Mouse (Mus musculus) liver, embryonic 14.5 days (tissue): ENCODE measurements around the gene Picalm. TPM values are rescaled to one million over a fixed set of nuclear protein-coding genes. Genes with fewer than 3 reads are reported as not detected.

ENCODE experiments used
- ATAC-seq: fragments of 200-750 bp; cut with Nextera tagmentation; 2 replicates; pipeline ENCODE4 v1.8.0; 2017; ENCODE audit warnings: moderate number of reproducible peaks, mild to moderate bottlenecking, moderate library complexity; ENCODE audit not compliant: insufficient read depth
- DNase-seq, 3 experiments: peaks; one replicate each; pipeline ENCODE4 v3.0.0-alpha.2; 2012 to 2013; ENCODE audit warnings: low read depth in 3 of 3, low spot score in 3 of 3
- H3K27ac ChIP-seq: fragments of 300-500 bp; sonication (generic); 2 replicates; pipeline ENCODE4 v1.5.1; 2014; ENCODE audit warnings: moderate library complexity, mild to moderate bottlenecking, control low read depth, inconsistent platforms
- H3K27me3 ChIP-seq: fragments of 300-500 bp; sonication (generic); 2 replicates; pipeline ENCODE4 v1.6.1; 2014; ENCODE audit warnings: mild to moderate bottlenecking, low read length, moderate library complexity; ENCODE audit not compliant: control insufficient read depth, insufficient read depth
- H3K36me3 ChIP-seq: fragments of 300-500 bp; sonication (generic); replicated peaks from 2 replicates; pipeline ENCODE4 v1.6.1; 2014; ENCODE audit warnings: low read depth; ENCODE audit not compliant: control insufficient read depth, insufficient read depth
- H3K4me1 ChIP-seq, 2 experiments: fragments of 200-500 bp in 1 of 2; fragments of 300-500 bp in 1 of 2; sonication (generic) in 1 of 2; replicated peaks; 2 replicates each; pipeline ENCODE4 v1.6.1; 2012 to 2014; ENCODE audit warnings: antibody characterized with exemption in 1 of 2, inconsistent platforms in 1 of 2, low read length in 1 of 2; ENCODE audit not compliant: control insufficient read depth in 2 of 2, insufficient read depth in 2 of 2
- H3K4me2 ChIP-seq: fragments of 300-500 bp; sonication (generic); 2 replicates; pipeline ENCODE4 v1.6.1; 2014; ENCODE audit warnings: low read depth, mild to moderate bottlenecking, control low read depth, moderate library complexity
- H3K4me3 ChIP-seq, 2 experiments: fragments of 200-500 bp in 1 of 2; fragments of 300-500 bp in 1 of 2; sonication (generic) in 1 of 2; 2 replicates each; pipeline ENCODE4 v1.5.1; 2012 to 2014; ENCODE audit warnings: low read depth in 2 of 2, low read length in 2 of 2, mild to moderate bottlenecking in 2 of 2, control low read depth in 1 of 2, inconsistent platforms in 1 of 2, moderate library complexity in 1 of 2; ENCODE audit not compliant: insufficient read depth in 1 of 2
- H3K9ac ChIP-seq: fragments of 300-500 bp; sonication (generic); replicated peaks from 2 replicates; pipeline ENCODE4 v1.6.1; 2014; ENCODE audit warnings: mild to moderate bottlenecking, control low read depth, moderate library complexity
- H3K9me3 ChIP-seq: fragments of 300-500 bp; sonication (generic); 2 replicates; pipeline ENCODE4 v1.6.1; 2016; ENCODE audit warnings: low read length, mixed read lengths; ENCODE audit not compliant: control insufficient read depth
- CTCF ChIP-seq: IDR thresholded peaks from 2 replicates; pipeline ENCODE4 v1.5.1; 2016; ENCODE audit warnings: antibody characterized with exemption, low read depth, control low read depth
- EP300 ChIP-seq: IDR thresholded peaks from 2 replicates; pipeline ENCODE4 v1.6.1; 2016; ENCODE audit warnings: antibody characterized with exemption, low read depth
- WGBS: fragments of 180-500 bp; shearing (Covaris S2); extraction: QIAGEN DNeasy Blood & Tissue Kit; methylation state at CpG from one replicate; pipeline ENCODE4 v1.1.7; 2014; ENCODE audit not compliant: insufficient replicate concordance; 5-methylcytosine and 5-hydroxymethylcytosine counted together
- polyA plus RNA-seq, 2 experiments: library from polyadenylated mRNA; depleted of rRNA in 1 of 2; stranded (reverse) in 1 of 2; unstranded in 1 of 2; fragments of >200 nt; fragmentation: Nextera tagmentation in 1 of 2; extraction: Ambion mirVana in 1 of 2; gene quantifications; 2 replicates each; pipeline versions ENCODE4 v1.2.1 to v1.2.3; 2012 to 2014

Gene Picalm
- polyA plus RNA-seq, 2 experiments = 61.5 to 138 TPM

DNA sequence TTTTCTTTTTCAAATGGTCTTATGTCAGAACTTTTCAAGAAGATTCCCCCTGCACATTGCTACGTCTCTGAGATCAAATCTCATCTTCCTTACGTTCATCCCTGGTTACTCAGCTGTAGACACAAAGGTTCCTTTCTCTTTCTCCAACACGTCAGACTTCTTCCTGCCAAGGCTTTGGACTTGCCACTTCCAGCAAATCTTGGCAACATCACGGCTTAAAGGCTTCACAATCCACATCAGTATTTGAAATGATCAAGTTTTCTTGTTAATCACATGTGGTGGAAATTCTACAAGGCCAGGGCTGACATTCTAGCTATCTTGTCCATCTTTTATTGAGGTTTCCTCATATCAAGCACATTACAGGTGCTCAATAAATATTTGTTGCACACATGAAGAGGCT lies 39.0 kb upstream of the Picalm start:
- Histone ChIP-seq H3K36me3 (no peaks in the 10 kb centered on the region), H3K4me3 (no peak overlapping the region), H3K9me3 (no peaks in the 10 kb centered on the region), H3K9ac (no peak overlapping the region), H3K4me1 (peaks cover 4 to 9% of the 10 kb centered on the region in 2 experiments; a peak in 2 of 4 replicates), H3K4me2 (no peak overlapping the region), H3K27ac (no peak overlapping the region), H3K27me3 (no peaks in the 10 kb centered on the region)
- ATAC-seq = no peak
- 68% methylated on average over 4 of the region's 4 CpGs for WGBS
- DNase-seq = no peak
- no peak for TF ChIP-seq CTCF

DNA sequence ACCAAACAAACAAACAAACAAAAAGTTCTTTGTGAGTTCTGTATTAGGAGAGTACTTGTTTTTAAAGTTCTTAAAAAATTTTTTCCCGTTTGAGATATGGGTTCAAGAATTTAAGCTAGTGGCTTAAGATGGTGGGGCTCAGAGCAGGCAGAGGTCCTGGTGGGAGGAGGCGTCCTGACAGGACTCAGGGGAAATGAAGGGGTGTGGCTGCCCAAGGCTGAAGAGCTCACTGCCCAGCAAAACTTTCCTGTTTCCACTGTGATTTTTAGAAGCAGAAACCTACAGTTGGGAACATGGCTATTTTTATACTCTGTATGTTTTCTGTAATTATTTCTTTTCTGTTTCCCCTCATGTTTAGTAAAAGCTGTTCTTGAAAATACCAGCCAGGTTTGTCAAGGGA lies 38.3 kb upstream of the Picalm start:
- Histone ChIP-seq H3K27ac (no peak overlapping the region), H3K9me3 (no peaks in the 10 kb centered on the region), H3K4me1 (peaks cover 4 to 9% of the 10 kb centered on the region in 2 experiments; a peak in 2 of 4 replicates), H3K4me3 (no peak overlapping the region), H3K27me3 (no peaks in the 10 kb centered on the region), H3K9ac (no peak overlapping the region), H3K4me2 (no peak overlapping the region), H3K36me3 (no peaks in the 10 kb centered on the region)
- WGBS = 16% methylated on average over 2 of the region's 2 CpGs
- no peak for DNase-seq
- no peak for TF ChIP-seq EP300
- TF ChIP-seq CTCF = no peak
- ATAC-seq = no peak

DNA sequence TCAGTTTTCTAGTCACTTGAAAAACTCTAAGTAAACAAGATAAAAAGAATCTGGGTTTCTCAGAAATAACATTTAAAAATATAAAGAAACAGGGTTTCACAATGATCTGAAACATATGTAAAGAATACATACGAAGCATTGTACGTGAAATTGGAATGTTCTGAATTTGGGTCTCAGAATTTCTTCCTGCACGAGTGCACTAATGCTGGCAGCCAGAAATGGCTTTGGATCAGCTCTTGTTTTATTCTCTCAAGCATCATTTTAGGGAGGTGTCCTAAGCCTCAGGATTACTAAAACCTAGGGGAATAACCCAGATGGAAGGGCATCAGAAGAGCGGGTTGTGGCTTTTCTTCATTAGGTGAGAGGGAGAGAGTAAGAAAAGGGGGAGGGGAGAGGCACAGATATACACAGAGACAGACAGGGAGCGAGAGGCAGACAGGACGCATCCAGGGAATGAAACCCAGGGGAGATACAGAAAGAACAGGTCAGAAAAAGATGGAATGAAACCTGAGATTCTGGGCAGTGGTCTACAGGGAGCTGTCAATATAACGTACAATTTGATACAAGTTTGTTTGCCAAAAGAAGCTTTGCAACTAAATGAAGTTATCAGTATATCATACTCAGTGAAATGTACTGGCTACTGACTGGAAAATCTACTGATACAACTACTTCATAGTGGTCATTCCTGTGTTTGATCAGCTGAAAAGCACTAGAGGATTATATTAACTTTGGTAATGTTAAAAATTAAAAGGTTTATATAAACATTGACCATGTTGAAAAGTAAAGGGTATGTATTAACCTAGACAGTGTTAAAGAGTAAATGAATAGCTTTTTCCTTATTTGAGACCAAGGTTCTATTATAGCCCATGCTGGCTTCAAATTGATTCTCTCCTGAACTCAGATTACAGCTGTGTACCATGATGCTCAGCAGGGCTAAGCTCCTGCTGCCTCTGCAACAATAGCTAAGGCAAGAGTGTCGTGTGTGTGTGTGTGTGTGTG lies 37.3 kb upstream of the Picalm start:
- H3K4me3 ChIP-seq = no peak overlapping the region
- ATAC-seq = no peak
- H3K36me3 ChIP-seq = no peaks in the 10 kb centered on the region
- no peak overlapping the region for H3K4me2 ChIP-seq
- no peak for TF ChIP-seq CTCF
- TF ChIP-seq EP300 = no peak
- no peaks in the 10 kb centered on the region for H3K9me3 ChIP-seq
- H3K4me1 ChIP-seq = peaks cover 4 to 9% of the 10 kb centered on the region in 2 experiments; a peak in 3 of 4 replicates
- H3K27me3 ChIP-seq = no peaks in the 10 kb centered on the region
- no peak overlapping the region for H3K9ac ChIP-seq
- no peak overlapping the region for H3K27ac ChIP-seq
- DNase-seq = no peak
- WGBS = 78% methylated on average over 8 of the region's 8 CpGs

DNA sequence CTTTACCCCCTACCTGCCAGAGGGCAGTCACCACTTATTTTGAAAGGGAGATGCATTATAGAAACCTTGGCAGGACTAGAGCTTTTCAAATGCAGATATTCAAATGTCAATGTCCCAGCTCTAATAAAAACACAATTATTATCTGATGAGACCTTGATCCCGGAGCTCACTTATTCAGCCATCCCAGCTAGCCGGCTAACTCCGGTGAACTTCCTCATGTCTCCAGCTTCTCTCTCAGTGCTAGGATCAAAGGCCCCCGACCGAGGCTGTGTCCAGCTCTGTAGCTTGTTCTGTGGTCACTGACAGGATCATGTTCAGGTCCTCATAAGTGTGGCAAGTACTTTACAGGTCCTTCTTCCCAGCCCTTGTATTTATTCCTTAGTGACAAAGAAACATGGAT lies 34.9 kb upstream of the Picalm start:
- no peak for TF ChIP-seq CTCF
- TF ChIP-seq EP300 = no peak
- Histone ChIP-seq H3K9ac (no peak overlapping the region), H3K36me3 (no peaks in the 10 kb centered on the region), H3K27me3 (no peaks in the 10 kb centered on the region), H3K4me3 (no peak overlapping the region), H3K4me1 (peaks cover 16 to 26% of the 10 kb centered on the region in 2 experiments), H3K9me3 (no peaks in the 10 kb centered on the region), H3K27ac (no peak overlapping the region), H3K4me2 (no peak overlapping the region)
- 86% methylated on average over 5 of the region's 5 CpGs for WGBS
- DNase-seq = no peak
- ATAC-seq = no peak

DNA sequence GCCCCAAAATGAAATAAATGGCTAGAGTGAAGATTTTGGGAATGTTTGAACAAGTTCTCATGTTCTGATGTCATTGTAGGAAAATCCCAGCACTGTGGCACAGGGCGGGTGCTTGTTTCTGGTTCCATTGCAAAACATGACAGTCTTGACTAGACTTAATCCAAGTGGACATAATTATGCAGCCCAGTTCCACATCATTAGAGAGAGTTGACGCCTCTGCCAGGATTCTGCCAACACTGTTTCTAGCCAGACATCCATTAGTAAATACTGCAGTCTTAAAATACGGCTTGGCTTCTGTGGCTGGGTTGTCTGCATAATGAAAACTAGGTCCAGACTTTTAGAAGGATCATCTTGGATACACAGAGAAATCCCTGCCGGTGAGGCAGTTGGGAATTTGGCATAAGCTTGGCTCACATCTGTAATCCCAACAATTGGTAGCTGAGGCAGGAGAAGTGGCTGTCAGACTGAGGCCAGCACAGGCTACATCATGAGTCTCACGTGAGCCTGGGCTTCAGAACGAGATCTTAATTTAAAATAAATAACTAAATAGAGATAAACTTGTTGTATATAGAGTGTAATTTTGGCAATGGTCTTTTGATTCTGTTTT lies 34.1 kb upstream of the Picalm start:
- no peak for DNase-seq
- peaks cover 16 to 26% of the 10 kb centered on the region in 2 experiments for H3K4me1 ChIP-seq
- no peaks in the 10 kb centered on the region for H3K9me3 ChIP-seq
- TF ChIP-seq CTCF (no peak), EP300 (no peak)
- H3K27ac ChIP-seq = no peak overlapping the region
- H3K4me2 ChIP-seq = no peak overlapping the region
- no peaks in the 10 kb centered on the region for H3K36me3 ChIP-seq
- H3K9ac ChIP-seq = no peak overlapping the region
- H3K27me3 ChIP-seq = no peaks in the 10 kb centered on the region
- ATAC-seq = no peak
- no peak overlapping the region for H3K4me3 ChIP-seq
- WGBS = 73% methylated on average over 6 of the region's 6 CpGs
